Mouse (Mus musculus) liver, embryonic 14.5 days (tissue): ENCODE data around the gene Mecr.

Source experiments
- CTCF ChIP-seq: IDR thresholded peaks from 2 replicates; pipeline ENCODE4 v1.5.1; 2016; ENCODE audit warnings: antibody characterized with exemption, low read depth, control low read depth
- EP300 ChIP-seq: IDR thresholded peaks from 2 replicates; pipeline ENCODE4 v1.6.1; 2016; ENCODE audit warnings: antibody characterized with exemption, low read depth

GRCm38 (mm10) chr4:131860492-131861340, 17.4 kb downstream of the Mecr start:
- TF ChIP-seq CTCF, result peak; percentile 99
- TF ChIP-seq EP300, result no peak
